Mouse (Mus musculus) layer of hippocampus, postnatal 36 days (tissue): ENCODE results near the gene Olfr1411. TPM values are rescaled to one million over a fixed set of nuclear protein-coding genes. Genes with fewer than 3 reads are reported as not detected.

Experiments
- DNase-seq, 2 experiments: peaks; one replicate each; pipeline ENCODE4 v3.0.0; 2022
- total RNA-seq, 2 experiments: library from RNA; stranded (reverse); gene quantifications; 2 replicates each; pipeline ENCODE4 v1.2.3; 2021

The Olfr1411 gene
- total RNA-seq, 2 experiments from 2014 or later, result not detected

- DNase-seq, result no peak
Observed at GRCm38 (mm10) chr1:92640393-92640792, 46.2 kb downstream of the Olfr1411 start.

DNA sequence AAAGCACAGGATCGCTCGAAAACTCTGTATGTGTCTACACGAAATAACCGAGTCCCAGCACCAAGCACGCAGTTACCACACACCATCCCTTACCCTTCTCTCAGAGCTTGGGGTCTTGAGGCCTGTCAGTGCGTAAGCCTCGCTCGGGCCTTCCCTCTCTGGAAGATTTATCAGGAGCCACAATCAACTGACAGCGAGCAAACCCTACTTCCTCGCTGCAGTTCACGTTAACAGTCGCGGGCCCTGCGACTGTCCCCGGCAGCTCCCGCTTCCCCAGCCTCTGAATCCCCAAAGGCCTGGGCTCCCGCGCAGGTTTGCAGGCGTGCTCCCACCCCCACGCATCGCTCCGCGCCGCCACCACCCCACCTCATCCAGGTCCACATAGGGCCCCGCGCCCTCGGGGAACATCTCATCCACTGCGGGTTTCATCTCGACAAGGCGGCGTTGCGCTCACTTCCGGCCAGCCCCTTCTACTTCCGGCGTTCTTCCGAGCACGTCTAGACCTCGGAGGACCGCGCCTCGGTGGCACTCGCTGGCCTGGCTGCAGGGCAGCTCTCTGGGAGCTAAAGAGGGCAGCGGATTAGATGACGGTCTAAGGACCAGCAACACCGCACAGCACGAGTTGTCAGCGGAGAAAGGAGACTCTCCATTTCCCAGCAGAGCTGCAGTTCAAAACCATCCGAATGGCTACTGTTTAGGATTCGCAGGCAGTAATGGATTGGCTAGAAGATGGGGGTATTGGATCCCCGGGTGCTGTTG lies 47.5 kb downstream of the Olfr1411 start, which contains the start of gene Cops9:
Gene Cops9 (minus strand): TSS at position 472 of the 759 bp plus-strand sequence.
- DNase-seq, result peak; percentile 89

GRCm38 (mm10) chr1:92643691-92644090 lies 49.5 kb downstream of the Olfr1411 start:
- DNase-seq, result peak in 1 of 2 experiments; percentile 1

- DNase-seq, result peak in 1 of 2 experiments; percentile 0
Observed at GRCm38 (mm10) chr1:92644916-92645315, 50.7 kb downstream of the Olfr1411 start.

DNA sequence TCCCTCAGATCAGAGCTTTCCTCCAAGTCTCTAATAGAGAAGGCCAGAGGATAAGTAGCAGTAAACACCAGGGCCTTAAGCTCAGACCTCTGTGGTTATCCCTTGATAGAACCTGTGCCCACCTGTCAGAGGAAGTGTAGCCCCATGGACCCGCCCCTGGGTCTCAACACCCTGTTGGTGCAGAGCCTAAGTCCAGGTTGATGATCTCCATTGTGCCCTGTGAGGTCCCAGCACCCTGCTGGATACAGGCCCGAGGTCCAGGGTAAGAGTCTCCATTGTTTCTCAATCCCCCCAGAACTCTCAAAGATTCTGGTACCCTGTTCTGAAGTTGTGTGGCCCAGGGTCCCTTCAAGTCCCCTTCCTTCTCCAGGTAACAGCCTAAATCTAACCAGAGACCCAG lies 51.9 kb downstream of the Olfr1411 start:
- no peak for DNase-seq

- no peak for DNase-seq
Observed at GRCm38 (mm10) chr1:92646601-92647000, 52.4 kb downstream of the Olfr1411 start.

- DNase-seq, result no peak
Observed at GRCm38 (mm10) chr1:92647026-92647425, 52.8 kb downstream of the Olfr1411 start.

Other genes with a start within 250 kb of the Olfr1411 start
- gene Ndufa10, start 120.6 kb upstream of the Olfr1411 start, total RNA-seq, result 100 to 1,000 TPM; 258 to 259 TPM
- not detected for gene Olfr1416, start 109.3 kb upstream of the Olfr1411 start, total RNA-seq
- gene Olfr1415, start 98.3 kb upstream of the Olfr1411 start, total RNA-seq, result not detected
- gene Olfr1414, start 75.8 kb upstream of the Olfr1411 start, total RNA-seq, result not detected
- gene Olfr1413, start 23.1 kb upstream of the Olfr1411 start, total RNA-seq, result not detected
- not detected for gene Olfr1412, start 8.6 kb upstream of the Olfr1411 start, total RNA-seq
- not detected for gene Olfr1410, start 11.4 kb downstream of the Olfr1411 start, total RNA-seq
- not detected for gene Olfr12, start 23.4 kb downstream of the Olfr1411 start, total RNA-seq
- gene Cops9, start 47.6 kb downstream of the Olfr1411 start, total RNA-seq, result 100 to 1,000 TPM; 336 to 386 TPM
- gene Otos, start 54.4 kb downstream of the Olfr1411 start, total RNA-seq, result under 1 TPM; 0.15 to 0.35 TPM
- gene Gpc1, start 237.2 kb downstream of the Olfr1411 start, total RNA-seq, result 100 to 1,000 TPM; 147 to 157 TPM